Mouse (Mus musculus) adrenal gland, adult 2 months (tissue): ENCODE data around the gene Taldo1. TPM values are rescaled to one million over a fixed set of nuclear protein-coding genes. Genes with fewer than 3 reads are reported as not detected.

Experiments
- DNase-seq: peaks from one replicate; pipeline ENCODE4 v3.0.0; 2021
- polyA plus RNA-seq: library from polyadenylated mRNA; depleted of rRNA; stranded (reverse); fragments of >200 nt; gene quantifications from 2 replicates; pipeline ENCODE4 v1.2.3, GENCODE M21; 2012
- total RNA-seq, 2 experiments: library from RNA; stranded (reverse); gene quantifications; 2 replicates each; pipeline ENCODE4 v1.2.3; 2021

Taldo1 gene
- total and polyA plus RNA-seq, 3 experiments: 260 to 700 (median 640) TPM

DNA sequence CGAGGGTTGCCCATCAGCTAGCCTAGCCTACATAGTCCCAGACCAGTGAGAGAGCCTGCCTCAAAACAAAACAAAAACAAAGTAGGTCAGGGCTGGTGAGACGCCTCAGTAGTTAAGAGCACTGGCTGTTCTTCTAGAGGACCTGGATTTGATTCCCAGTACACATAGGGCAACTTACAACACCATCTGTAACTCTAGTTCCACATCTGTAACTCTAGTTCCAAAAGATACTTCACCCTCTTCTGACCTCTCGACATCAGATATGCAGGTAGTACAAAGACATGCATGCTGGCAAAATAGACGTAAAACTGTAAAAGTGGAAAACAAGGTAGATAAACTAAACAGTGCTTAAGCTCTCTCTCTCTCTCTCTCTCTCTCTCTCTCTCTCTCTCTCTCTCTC lies 31.8 kb downstream of the Taldo1 start:
- DNase-seq: no peak

DNA sequence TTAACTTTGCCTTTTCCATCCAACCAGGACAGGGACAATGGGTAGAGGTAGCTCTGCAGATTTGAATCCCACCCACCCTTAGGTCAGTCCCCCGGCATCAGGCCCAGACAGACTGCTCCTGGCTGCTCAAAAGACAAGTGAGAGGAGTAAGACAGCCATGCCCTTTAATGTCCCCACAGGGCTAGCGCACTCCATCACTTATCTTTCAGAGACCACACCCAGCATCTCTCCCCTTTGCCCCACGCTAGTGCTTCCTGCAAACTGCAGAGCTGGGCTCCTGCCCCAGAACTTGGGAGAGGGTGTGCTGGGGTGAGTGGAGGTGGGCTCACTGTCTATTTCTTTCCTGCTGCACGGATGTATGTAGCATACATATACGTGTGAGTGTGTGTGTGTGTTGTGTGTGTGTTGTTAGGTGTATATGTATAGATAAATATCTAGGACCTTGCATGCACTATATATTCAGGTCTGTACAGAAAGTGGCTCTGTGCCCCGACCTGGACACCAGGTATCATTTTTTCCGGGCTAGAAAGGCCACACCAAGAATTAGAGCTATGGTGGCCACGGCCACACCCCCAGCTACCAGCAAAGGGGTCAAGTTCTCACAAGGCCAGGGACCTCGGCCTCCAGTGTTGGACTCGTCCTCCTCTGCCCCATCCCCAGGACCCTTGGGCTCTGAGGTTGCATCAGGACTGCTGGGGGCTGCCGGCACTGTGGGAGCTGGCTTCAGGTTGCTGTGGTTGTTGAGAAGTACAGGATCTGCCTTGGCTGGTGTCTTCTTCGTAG lies 35.1 kb downstream of the Taldo1 start:
- no peak for DNase-seq

DNA sequence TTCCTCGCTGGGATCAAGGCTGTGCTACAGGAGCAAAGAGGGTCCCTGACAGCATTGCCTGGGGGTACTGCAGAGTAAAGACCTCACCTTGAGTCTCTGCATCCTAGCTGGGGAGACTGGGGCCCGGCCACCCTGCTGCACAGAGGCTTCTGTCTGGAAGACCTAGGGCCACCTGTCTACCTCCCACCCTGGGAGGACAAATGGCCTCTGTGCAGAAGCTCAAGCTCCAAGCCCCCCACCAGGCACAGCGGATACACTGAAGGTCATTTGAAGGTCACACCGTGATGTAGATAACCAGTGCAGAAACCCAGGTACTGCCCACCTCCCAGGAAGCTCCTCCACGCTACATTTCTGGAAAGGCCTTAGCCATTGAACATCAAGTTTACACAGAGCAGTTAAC lies 36.7 kb downstream of the Taldo1 start:
- DNase-seq: no peak

DNA sequence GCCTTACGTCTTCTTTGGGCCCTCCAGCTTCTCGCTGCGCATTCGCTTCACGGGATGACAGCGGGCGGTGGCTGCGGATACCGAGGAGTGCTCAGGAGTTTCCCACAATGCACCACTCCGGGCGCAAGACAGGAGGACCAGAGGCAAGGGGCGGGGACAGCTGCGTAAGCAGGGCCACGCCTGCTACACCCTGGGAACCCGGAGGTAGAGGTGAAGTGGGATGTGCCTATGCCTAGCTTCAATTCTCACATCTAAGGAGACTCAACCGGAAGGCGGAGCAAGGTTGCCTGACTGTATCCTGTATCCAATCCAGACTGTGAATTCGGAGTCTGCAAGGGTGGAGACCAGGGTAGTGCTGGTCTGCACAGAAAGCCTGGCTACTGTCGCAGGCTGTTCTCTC lies 37.3 kb downstream of the Taldo1 start, which contains the start of gene Cend1:
Gene Cend1, minus strand, starts transcription at position 182 of the 400 bp plus-strand sequence.
- DNase-seq: peak; percentile 69

DNA sequence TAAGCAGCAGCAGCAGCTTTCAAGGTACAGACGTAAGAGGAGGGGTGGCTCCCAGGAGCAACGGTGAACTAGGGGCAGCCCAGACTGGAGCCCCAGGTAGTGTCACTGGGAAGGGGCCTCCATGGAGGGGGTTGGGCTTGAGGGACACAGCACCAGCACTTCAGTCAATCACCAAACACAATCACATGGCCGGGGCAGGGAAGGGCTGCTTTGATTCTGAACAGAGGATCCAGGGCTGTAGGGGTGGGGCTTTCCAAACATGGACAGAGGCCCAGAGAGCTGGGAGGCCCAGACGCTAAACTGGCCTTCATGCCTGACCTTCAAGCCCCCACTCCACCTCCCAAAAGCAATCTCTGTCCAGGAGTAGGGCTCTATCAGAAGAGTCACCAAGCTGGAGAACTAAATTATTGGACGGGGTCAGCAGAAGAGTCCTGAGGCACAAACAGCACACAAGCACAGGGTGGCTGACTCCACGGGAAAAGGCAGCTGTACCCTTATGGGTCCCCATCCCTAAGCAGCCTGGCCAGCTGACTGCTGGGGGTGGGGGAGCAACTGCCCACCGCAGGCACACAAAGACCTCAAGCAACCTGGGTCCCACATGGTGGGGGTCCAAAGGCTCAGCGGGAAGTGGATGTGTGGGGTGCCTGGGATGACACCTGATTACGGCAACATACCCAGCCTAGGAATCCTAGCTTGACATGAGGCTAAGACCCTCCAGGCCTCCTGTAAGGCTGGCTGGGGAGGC lies 38.0 kb downstream of the Taldo1 start:
- peak; percentile 75 for DNase-seq

DNA sequence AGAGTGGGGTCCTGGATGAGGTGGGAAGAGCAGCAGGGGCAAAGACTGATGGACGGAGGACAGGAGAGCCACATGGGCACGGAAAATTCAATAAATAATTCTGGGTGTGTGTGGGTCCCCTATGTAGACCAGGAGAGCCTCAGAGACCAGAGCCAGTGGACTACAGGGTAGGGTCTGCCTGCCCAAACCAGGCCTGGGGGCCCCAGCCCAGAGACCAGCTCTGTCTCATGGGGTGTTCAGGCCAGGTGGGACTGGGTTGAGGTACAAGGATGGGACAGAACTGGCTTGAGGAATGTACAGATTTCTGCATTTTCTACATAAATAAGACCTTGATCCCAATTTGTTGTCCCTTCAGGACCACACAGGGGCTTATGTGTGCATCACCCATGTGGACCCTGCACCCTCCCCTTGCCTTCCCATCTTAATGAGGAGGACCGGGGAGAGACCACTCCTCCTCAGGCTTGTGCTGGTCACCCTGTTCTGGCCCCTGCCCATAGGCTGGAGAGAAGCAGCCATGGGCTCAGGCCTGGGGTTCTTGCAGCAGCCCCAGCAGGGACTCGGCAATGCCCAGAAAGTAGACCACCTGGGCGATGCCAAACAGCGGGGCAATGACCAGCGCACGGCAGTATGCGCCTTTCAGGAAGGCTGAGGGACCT lies 38.7 kb downstream of the Taldo1 start:
- no peak for DNase-seq

DNA sequence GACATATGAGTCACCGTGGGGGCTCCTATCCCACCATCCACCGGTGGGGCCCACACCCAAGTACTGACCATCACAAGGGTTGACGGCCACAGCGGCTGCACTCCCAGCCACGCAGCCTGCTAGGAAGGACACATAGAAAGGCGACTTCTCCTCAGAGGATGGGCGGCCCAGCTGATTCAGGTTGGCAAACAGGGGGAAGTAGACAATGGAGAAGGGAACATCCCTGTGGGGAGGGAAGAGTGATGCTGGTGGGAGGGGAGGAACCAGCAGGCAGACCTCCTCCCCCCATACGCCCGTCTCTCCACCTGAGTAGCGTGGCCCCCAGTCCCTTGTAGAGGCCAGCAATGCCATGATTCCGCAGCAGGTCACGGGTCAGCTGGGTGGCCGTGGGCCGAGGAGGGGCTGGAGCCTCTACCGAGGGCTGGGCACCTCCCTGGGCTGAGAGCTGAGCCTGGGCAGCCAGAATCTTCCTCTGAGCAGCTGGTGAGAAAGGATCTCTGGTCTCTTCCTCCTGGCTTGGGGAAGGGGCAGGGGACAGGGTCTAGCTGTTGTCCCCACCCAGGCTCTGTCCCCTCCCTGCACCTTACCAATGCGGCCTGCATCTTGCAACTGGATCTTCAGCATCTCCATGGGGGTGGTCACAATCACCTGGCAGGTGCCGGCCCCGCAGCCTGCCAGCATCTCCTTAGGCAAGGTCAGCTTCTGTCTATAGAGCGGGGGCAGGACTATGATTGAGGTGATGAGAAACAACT lies 39.6 kb downstream of the Taldo1 start:
- no peak for DNase-seq

DNA sequence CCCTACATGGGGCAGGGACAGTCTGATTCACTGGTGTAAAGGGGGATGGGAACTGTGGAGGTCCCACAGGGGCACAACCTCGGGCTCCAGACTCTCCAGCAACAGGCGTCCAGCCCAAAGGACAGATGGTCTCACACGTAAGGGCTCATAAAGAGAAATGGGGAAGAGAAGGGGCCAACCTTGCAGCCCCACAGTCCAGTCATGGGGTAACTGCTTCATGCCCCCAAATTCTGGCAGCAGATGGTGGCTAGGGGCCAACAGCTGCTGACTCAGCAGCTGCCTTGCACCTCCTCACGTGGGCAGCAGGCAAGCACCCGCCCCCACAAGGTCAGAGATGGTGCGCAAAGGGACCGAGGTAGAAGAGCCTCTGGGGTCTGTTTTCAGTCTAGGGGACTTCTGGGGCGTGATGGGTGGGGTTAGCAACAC lies 40.2 kb downstream of the Taldo1 start:
- DNase-seq: peak; percentile 92

DNA sequence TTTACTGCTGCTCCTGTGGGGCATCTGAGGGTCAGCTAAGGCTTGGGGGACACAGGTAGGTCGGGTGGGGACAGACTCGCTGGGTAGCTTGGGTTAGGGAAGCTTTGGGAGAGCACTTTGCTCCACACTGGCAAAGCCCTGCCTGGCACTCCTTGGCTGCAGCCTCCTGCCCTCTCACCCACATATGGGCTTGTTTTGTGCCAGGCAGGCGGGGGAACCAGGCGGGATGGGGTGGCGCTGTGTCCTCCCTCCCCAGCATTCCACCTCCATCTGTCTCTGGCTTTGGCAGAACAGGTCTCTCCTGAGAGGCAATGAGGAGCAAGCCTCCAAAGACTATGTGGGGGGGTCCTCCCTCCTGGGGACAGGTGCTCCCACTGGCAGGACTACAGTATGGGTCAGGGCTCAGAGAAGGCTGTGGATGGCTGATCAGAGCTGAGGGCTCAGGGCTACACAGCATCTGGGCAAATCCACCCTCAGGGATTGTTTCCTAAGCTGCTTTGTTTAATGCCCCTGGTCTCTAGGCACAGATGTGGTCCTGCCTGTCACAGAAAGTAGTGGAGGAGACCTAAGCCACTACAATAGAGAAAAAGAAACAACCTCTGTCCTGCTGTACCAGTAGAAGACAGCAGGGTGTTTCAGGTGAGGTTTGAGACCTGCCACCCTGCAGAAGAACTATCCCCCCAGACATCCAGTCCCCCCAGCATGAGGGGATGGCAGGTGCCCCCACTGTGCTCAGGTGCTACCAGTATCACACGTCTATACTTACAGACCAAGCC lies 40.9 kb downstream of the Taldo1 start:
- DNase-seq: peak; percentile 89

DNA sequence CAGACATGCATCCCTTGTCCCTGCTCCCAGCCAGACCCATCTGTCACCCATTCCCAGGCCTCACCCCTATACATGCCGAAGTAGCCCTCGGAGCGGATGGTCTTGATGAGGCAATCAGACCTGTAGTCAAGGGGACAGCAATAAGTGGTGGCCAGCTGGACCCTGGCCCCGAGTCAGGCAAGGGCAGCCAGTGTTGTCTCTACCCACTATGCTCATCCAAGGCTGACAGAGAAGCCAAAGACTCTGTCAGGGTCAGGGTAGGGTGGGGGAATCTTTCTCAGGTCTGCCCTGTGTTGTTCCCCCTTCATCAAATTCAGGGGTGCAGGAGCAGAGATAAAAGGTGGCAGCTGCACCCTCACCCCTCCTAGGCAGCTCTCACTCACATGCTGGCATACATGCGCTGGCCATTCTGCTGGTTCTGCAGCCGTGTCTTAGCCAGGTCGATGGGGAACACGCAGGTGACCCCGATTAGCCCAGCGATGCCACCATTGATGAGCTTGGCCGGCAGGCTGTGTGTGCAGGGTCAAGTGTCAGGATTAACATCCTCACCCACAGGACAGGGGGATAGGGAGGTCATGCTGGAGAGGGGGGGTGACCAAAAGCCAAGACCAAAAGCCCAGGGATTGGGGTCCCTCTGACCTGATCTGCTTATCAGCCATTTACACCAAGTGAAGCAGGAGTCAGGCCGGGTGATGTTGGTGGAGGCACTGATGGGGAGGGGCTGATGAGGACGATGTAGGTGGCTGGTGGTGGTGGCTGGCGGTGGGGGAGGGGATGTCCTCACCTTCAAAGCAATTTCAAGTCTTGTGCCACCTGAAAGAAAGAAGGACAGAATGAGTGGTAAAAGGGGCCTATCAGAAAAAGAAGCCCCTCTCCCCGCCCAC lies 41.8 kb downstream of the Taldo1 start:
- DNase-seq: no peak

DNA sequence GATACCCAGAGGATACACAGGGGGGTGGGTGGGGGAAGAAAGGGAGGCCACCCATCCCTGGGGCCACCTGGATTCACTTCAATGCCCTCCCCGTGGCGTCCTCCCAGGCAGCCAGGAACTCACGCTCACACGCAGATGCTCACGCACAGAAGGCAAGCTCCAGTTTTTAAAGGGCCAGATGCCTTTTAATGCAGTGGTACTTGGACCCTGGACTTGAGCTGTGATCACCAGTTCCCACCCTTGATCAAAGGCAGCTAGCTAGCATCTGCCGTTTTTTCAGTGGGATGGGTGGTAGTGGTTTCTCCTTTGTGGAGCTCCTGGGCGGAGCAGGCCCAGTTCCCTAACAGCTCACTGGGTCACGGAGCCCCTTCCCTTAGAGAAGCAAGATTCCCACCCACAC lies 42.5 kb downstream of the Taldo1 start:
- peak; percentile 72 for DNase-seq

DNA sequence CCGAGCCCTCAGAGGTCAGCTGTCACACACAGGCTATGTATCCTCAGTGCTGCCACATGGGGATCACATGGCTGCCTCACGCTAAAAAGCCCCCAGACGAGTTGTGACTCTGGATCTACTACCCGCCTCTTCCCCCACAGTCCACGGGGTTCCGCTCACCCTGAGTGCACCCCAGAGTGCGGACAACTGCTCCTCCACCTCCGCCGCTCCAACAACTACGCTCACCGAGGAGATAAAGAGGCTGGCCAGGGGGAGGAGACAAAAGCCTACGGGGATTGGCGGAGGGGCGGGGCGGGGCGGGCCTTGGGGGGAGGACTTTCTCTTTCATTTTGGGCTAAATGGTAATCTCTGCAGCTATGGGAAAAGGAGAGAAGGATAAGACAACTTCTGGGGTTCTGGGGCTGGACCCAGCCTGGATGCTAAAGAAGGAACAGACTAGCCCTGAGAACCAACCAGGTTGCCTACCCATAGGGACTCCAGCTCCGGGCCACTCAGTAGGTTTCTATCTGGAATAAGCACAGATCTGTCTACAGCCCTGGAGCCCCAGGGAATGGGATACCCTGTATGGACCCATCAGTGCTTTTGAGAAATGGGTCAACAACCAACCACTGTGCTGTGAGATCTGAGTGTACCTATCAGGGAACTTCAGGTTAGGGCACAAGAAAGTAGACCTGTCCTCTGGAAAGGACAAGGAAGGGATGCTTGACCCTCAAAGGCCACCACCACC lies 43.3 kb downstream of the Taldo1 start:
- peak; percentile 85 for DNase-seq

DNA sequence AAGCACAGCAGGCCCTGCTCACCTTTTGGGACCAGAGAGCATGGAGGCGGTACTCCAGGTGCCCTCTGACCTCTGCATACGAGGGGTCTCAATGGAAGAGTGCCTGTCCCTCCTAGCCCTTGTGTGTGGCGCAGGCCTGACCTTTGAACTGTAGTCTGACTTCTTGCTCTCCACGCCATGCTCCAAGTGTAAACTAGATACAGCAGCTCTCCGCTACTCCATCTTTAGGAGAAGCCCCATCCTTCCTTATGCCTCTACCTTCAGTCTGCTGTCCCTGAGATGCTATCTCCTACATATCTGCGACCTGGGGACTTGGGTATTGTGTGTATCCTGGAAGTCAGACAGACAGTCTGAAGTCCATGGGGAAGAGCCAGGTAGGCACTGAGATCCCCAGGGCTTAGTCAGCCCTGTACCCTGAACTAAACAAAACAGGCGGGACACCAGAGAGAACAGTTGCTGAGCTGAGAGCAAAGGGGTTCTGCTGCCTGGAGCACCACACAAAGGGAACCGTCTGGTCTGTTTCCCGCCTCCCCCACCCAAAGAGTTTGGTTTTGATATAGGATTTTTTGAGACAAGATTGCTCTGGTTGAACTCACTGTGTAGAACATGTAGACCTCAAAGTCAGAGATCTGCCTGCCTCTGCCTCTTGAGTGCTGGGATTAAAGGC lies 44.0 kb downstream of the Taldo1 start:
- DNase-seq: no peak

DNA sequence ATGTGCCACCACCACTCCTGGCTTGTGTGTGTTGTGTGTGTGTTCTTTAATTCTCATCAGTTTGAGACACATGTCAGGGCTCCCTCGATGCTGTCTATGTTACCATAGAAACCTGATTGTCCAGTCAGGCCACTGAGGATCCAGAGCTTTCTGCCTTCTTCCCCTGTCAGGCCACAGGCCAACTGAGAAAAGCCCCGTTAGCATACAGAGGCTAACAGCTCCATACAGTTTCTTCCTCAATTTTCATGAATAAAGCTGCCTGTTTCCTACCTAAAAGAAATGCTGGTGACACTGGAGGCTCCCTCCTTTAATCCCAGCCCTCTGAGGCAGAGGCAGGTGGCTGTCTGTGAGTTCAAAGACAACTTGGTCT lies 44.5 kb downstream of the Taldo1 start:
- DNase-seq: no peak

DNA sequence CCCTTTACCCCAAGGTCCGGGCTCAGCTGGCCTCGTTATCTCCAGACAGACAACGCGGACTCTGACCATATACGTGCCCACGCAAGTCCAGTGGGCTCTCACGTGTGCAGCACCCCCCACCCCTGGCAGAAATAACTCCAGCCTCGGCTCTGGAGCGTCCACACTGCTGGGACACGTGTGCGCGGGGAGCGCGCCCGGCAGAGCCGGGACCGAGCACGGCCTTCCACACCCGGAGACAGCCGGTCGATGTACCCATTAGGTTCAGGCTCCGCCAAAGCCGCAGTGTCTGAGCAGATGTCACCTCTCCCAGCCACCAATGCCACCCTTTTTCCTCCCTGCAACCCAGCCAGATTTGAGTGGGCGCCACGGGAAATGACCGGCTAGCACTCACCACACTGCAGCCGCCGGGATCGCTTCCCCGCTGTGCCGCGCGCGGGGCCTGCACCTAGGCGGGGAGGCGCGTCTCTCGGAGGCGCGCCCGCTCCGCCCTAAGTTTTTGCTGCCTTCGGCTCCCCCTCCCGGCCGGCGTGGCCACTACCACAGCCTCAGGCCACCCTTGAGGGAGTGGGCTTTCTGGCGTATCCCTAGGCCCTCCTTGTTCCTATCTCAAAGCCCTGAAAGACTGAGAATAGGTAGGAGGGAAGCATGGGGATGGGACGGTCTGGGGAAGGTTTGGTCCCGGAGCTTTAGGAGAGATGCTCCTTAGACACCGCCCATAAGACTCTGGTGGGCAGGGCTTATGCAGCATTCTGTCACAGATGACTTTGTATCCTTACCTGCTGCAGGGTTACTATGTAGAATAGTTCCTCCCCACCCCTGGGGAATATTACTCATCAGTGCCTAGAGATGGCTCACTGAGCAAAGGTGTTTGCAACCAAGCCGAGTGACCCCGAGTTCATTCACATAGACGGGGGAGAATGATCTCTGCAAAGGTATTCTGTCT lies 45.5 kb downstream of the Taldo1 start, which contains the start of gene Slc25a22:
Gene Slc25a22, minus strand, starts transcription at position 715 of the 943 bp plus-strand sequence.
- peak; percentile 92 for DNase-seq

DNA sequence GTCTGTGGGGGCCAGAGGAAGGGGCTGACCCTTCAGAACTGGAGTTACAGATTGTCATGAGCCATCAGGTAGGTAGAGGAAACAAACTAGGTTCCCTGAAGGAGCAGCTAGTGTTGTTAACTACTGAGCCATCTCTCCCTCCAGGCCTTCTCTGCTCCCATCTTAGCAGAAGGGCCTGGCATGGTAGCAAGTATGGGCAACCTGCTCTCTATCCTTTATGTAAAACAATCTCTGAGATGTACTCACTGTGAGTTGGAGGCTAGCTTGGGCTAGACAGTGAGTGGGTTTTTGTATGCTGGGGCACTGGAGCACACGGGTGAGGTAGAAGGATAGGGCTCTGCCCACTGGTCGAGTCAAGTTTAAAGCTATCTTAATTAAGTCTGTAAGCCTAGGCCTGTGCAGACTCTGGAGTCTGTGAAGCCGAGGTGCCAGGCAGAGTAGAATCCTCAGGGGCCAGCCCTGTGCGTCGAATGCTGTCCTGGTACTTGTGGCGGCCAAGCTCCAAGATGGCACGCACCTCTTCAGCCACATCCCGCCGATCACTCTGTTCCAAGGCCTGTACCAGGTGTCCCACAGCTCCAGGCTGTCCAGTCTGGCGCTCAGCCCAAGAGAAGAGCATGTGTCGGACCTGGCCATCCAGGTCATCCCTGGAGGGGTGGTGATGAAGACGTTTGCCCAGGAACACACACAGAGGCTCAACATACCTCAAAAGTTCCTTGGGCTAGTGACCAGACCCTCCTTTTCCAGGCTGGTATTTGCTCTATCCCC lies 46.4 kb downstream of the Taldo1 start:
- no peak for DNase-seq

DNA sequence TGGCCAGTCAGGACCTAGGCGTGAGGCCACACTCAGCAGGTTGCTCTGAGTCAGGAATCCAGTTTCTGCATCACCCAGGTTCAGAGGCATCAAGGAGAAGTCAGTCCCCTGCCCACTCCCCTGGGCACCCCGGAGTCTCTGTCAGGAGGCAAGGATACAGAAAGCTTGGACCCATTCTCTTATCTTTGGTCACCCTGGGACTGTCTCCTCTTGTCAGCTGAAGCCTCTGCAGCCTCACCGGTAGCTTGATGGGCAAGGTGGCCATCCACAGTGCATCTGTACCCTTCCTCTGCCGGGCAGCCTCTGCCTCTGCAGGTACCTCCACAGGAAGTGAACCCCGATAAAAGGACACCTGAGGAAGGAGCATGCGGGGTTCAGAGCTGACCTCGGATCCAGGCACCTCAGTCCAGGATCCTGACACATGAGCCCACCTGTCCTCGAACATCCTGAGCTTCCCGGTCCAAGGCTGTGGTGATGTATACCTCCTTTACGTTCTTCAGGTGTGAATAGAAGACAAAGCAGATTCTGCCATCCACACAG lies 47.2 kb downstream of the Taldo1 start:
- DNase-seq: no peak
